Mouse (Mus musculus): ENCODE measurements at regions not wholly inside any gene's neighbourhood (a gene's known extent, or its start where the extent isn't known, plus 50 kb on each side); places are given as distances from the start of the nearest gene placed in this dataset.

- no peak for TF ChIP-seq CTCF (conservative IDR thresholded peaks at IDR 0.05; ENCODE audit: low read length)
- TF ChIP-seq NANOG (IDR thresholded peaks at IDR 0.05; ENCODE audit: borderline replicate concordance, low read length): no peak
- no peak for TF ChIP-seq POU5F1 (IDR thresholded peaks at IDR 0.05; ENCODE audit: borderline replicate concordance, low read length)
These were observed 268.8 kb downstream of the Gria2 start for GRCm38 (mm10) chr3:80533706-80534349.

Measured in E14TG2a.4 (cell line).